Mouse (Mus musculus) heart, adult 2 months (tissue): ENCODE measurements around the gene Gsdme. TPM values are rescaled to one million over a fixed set of nuclear protein-coding genes. Genes with fewer than 3 reads are reported as not detected.
A peak's percentile ranks its signal among the peaks of the same experiment; 100 is the strongest.

Experiments used
- DNase-seq, 2 experiments: peaks; one replicate each; pipeline ENCODE4 v3.0.0; 2021
- H3K27ac ChIP-seq: fragments of 200-600 bp; 2 replicates; pipeline ENCODE4 v1.8.1; 2022
- H3K27me3 ChIP-seq: fragments of 200-500 bp; 2 replicates; pipeline ENCODE4 v1.6.1; 2012; ENCODE audit warnings: mild to moderate bottlenecking, low read length, inconsistent platforms, mixed read lengths; ENCODE audit not compliant: control insufficient read depth, insufficient read depth
- H3K36me3 ChIP-seq: fragments of 200-500 bp; 2 replicates; pipeline ENCODE4 v1.6.1; 2012; ENCODE audit warnings: low read length, inconsistent platforms; ENCODE audit not compliant: control insufficient read depth, insufficient read depth
- H3K4me1 ChIP-seq: fragments of 200-500 bp; 2 replicates; pipeline ENCODE4 v1.6.1; 2011; ENCODE audit warnings: low read length; ENCODE audit not compliant: control insufficient read depth, insufficient read depth
- H3K4me3 ChIP-seq: fragments of 200-600 bp; 2 replicates; pipeline ENCODE4 v1.8.1; 2022
- H3K79me2 ChIP-seq: fragments of 200-500 bp; replicated peaks from 2 replicates; pipeline ENCODE4 v1.6.1; 2012; ENCODE audit warnings: mild to moderate bottlenecking, inconsistent platforms, low read length, moderate library complexity, mixed read lengths; ENCODE audit not compliant: control insufficient read depth, insufficient read depth
- H3K9ac ChIP-seq: fragments of 200-500 bp; 2 replicates; pipeline ENCODE4 v1.6.1; 2012; ENCODE audit warnings: low read depth, mild to moderate bottlenecking, control low read depth, inconsistent platforms, low read length, mixed read lengths
- CTCF ChIP-seq: fragments of 200-600 bp; IDR thresholded peaks from 2 replicates; pipeline ENCODE4 v1.8.1; 2022; ENCODE audit warnings: antibody characterized with exemption, mild to moderate bottlenecking, moderate library complexity
- EP300 ChIP-seq: fragments of 200-500 bp; IDR thresholded peaks from 2 replicates; pipeline ENCODE4 v1.6.1; 2011; ENCODE audit warnings: low read depth, low read length, control low read depth; ENCODE audit not compliant: insufficient read depth
- POLR2A ChIP-seq: fragments of 200-500 bp; IDR thresholded peaks from 2 replicates; pipeline ENCODE4 v1.6.1; 2011; ENCODE audit warnings: mild to moderate bottlenecking, low read depth, low read length, control low read depth; ENCODE audit not compliant: insufficient read depth
- WGBS: fragments of 180-500 bp; shearing (Covaris S2); methylation state at CpG from one replicate; pipeline ENCODE4 v1.1.7; 2018; 5-methylcytosine and 5-hydroxymethylcytosine counted together
- intact Hi-C: fragments of 180-260 bp; cut with DNase I; formaldehyde crosslinking; loops from one replicate; pipeline ENCODE4 v1.15.1; 2025
- polyA plus RNA-seq: library from polyadenylated mRNA; depleted of rRNA; stranded (reverse); fragments of >200 nt; gene quantifications from 2 replicates; pipeline ENCODE4 v1.2.3, GENCODE M21; 2012
- total RNA-seq, 2 experiments: library from RNA; stranded (reverse); gene quantifications; 2 replicates each; pipeline ENCODE4 v1.2.3; 2021

Gsdme gene
- total and polyA plus RNA-seq, 3 experiments: 0.29 to 0.41 (median 0.32) TPM

GRCm38 (mm10) chr6:50300622-50301021, 37.0 kb upstream of the Gsdme start:
- DNase-seq: no peak
- Histone ChIP-seq H3K27ac (no peak overlapping the region), H3K79me2 (no peaks in the 10 kb centered on the region), H3K4me3 (no peak overlapping the region), H3K9ac (no peak overlapping the region), H3K4me1 (no peaks in the 10 kb centered on the region), H3K36me3 (no peaks in the 10 kb centered on the region), H3K27me3 (no peaks in the 10 kb centered on the region)
- TF ChIP-seq POLR2A (no peak), CTCF (no peak), EP300 (no peak)
- WGBS: 82% methylated on average over 6 of the region's 6 CpGs
- intact Hi-C loops: no loop called here

- Histone ChIP-seq H3K4me1 (no peaks in the 10 kb centered on the region), H3K27me3 (no peaks in the 10 kb centered on the region), H3K79me2 (no peaks in the 10 kb centered on the region), H3K36me3 (no peaks in the 10 kb centered on the region), H3K9ac (no peak overlapping the region), H3K27ac (no peak overlapping the region), H3K4me3 (no peak overlapping the region)
- WGBS: 81% methylated on average over 7 of the region's 7 CpGs
- DNase-seq: no peak
- intact Hi-C loops: no loop called here
- TF ChIP-seq POLR2A: no peak
- TF ChIP-seq CTCF: no peak
- TF ChIP-seq EP300: no peak
Measured at GRCm38 (mm10) chr6:50299071-50299470, 35.4 kb upstream of the Gsdme start.

- DNase-seq: no peak
- Histone ChIP-seq H3K36me3 (no peaks in the 10 kb centered on the region), H3K79me2 (no peaks in the 10 kb centered on the region), H3K27me3 (no peaks in the 10 kb centered on the region), H3K4me1 (no peaks in the 10 kb centered on the region), H3K27ac (no peak overlapping the region), H3K4me3 (no peak overlapping the region), H3K9ac (no peak overlapping the region)
- intact Hi-C loops: no loop called here
- WGBS: 85% methylated on average over 9 of the region's 9 CpGs
- TF ChIP-seq CTCF (no peak), POLR2A (no peak), EP300 (no peak)
Measured at GRCm38 (mm10) chr6:50297671-50298070, 34.0 kb upstream of the Gsdme start.

- WGBS: 74% methylated on average over 10 of the region's 10 CpGs
- TF ChIP-seq POLR2A (no peak), EP300 (no peak), CTCF (no peak)
- Histone ChIP-seq H3K36me3 (no peaks in the 10 kb centered on the region), H3K27ac (no peak overlapping the region), H3K4me3 (no peak overlapping the region), H3K9ac (no peak overlapping the region), H3K4me1 (no peaks in the 10 kb centered on the region), H3K79me2 (no peaks in the 10 kb centered on the region), H3K27me3 (no peaks in the 10 kb centered on the region)
- no peak for DNase-seq
- intact Hi-C loops: loop anchor here (2.0 kb wide), 1 partner anchor 182 kb away; no protein-coding TSS in a partner anchor
Measured at GRCm38 (mm10) chr6:50295136-50295535, 31.5 kb upstream of the Gsdme start.

- Histone ChIP-seq H3K4me1 (no peaks in the 10 kb centered on the region), H3K9ac (no peak overlapping the region), H3K36me3 (no peaks in the 10 kb centered on the region), H3K4me3 (no peak overlapping the region), H3K27me3 (no peaks in the 10 kb centered on the region), H3K79me2 (no peaks in the 10 kb centered on the region), H3K27ac (no peak overlapping the region)
- DNase-seq: peak; percentile 53 to 57
- intact Hi-C loops: loop anchor here (1.0 to 2.0 kb wide), 2 partner anchors 181 to 775 kb away; no protein-coding TSS in a partner anchor
- WGBS: 47% methylated on average over 1 of the region's 1 CpGs
- TF ChIP-seq POLR2A: no peak
- TF ChIP-seq CTCF: peak; percentile 97
Measured at GRCm38 (mm10) chr6:50294128-50294527, 30.5 kb upstream of the Gsdme start.

- no peak overlapping the region for H3K27ac ChIP-seq
- H3K79me2 ChIP-seq: no peaks in the 10 kb centered on the region
- TF ChIP-seq POLR2A (no peak), CTCF (no peak), EP300 (no peak)
- DNase-seq: no peak
- no peaks in the 10 kb centered on the region for H3K27me3 ChIP-seq
- 62% methylated on average over 4 of the region's 4 CpGs for WGBS
- no peak overlapping the region for H3K4me3 ChIP-seq
- no peaks in the 10 kb centered on the region for H3K4me1 ChIP-seq
- no peaks in the 10 kb centered on the region for H3K36me3 ChIP-seq
- intact Hi-C loops: no loop called here
- no peak overlapping the region for H3K9ac ChIP-seq
Measured at GRCm38 (mm10) chr6:50291650-50292049, 28.0 kb upstream of the Gsdme start.

GRCm38 (mm10) chr6:50286881-50287280, 23.2 kb upstream of the Gsdme start:
- H3K4me1 ChIP-seq: no peaks in the 10 kb centered on the region
- no peak overlapping the region for H3K9ac ChIP-seq
- intact Hi-C loops: no loop called here
- WGBS: 89% methylated on average over 3 of the region's 3 CpGs
- H3K36me3 ChIP-seq: no peaks in the 10 kb centered on the region
- no peaks in the 10 kb centered on the region for H3K27me3 ChIP-seq
- H3K27ac ChIP-seq: no peak overlapping the region
- DNase-seq: no peak
- no peak for TF ChIP-seq CTCF
- no peak for TF ChIP-seq EP300
- no peak for TF ChIP-seq POLR2A
- no peaks in the 10 kb centered on the region for H3K79me2 ChIP-seq
- H3K4me3 ChIP-seq: no peak overlapping the region
